Mouse (Mus musculus) testis, postnatal 10 days (tissue): ENCODE data around the gene Srgap1.

Experiments
- DNase-seq: peaks from one replicate; pipeline ENCODE4 v3.0.0; 2021; ENCODE audit warnings: low spot score

The Srgap1 gene

GRCm38 (mm10) chr10:121822674-121823073, 224.4 kb downstream of the Srgap1 start:
- DNase-seq = no peak

DNA sequence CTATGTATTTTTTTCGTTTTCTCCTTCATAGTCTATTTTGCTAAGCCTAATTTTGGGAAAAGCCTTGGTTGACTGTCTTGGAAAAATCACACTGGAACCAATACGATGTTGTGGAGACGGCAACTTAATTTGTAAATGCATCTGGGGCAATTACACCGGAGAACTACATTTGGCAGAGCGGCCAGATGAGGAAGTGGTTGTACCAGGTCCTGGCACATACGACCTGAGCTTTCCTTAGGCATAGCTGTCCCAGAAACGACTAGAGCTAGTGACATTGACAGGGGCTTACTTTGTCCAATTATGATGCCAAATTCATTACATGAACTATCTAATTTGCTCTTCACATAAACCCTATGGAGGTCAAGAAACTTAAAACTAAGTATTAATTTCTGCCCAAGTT, 226.3 kb downstream of the Srgap1 start:
- DNase-seq = no peak

GRCm38 (mm10) chr10:121817983-121818382, 229.1 kb downstream of the Srgap1 start:
- DNase-seq = no peak

DNA sequence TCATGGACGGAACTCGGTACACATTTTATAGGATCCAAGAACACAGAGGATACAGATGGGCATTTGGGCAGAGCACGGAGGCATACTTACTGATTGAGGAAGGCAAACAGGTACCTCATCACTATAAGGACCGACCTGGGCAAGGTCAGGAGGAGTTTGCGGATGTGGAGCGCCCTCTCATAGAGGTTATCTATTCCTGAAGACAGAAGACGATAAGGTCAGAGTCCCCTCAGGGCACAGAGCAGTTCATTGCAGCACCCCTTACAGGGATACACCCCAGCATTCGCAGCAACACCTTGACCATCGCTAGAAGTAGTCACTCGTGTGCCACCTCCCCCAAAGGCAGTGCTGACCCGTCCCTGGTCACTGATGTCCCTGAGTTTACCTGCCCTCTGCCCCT, 239.3 kb downstream of the Srgap1 start:
- DNase-seq = no peak

- DNase-seq = no peak
These were observed 240.3 kb downstream of the Srgap1 start for GRCm38 (mm10) chr10:121806806-121807205.

GRCm38 (mm10) chr10:121805933-121806341, 241.2 kb downstream of the Srgap1 start:
- no peak for DNase-seq

GRCm38 (mm10) chr10:121804551-121804950, 242.6 kb downstream of the Srgap1 start:
- DNase-seq = no peak

DNA sequence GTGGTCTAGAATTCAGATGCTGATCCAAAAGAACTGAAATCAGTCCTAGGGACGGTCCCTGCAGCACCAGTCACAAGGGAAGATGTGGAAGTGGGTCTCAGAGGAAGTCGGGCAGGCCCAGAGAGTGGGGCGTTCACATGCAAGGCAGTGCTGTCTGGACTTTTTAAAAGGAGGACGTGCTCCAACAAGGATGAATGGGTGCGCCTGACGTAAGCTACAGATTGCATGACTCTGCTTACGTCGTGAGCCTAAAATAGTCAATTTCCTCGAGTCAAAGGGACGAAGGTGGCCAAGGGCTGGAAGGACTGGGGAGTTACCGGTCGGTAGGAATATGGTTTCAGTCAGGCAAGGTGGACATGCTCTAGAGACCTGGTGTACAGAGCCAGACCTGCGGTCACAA, 247.1 kb downstream of the Srgap1 start:
- no peak for DNase-seq

DNA sequence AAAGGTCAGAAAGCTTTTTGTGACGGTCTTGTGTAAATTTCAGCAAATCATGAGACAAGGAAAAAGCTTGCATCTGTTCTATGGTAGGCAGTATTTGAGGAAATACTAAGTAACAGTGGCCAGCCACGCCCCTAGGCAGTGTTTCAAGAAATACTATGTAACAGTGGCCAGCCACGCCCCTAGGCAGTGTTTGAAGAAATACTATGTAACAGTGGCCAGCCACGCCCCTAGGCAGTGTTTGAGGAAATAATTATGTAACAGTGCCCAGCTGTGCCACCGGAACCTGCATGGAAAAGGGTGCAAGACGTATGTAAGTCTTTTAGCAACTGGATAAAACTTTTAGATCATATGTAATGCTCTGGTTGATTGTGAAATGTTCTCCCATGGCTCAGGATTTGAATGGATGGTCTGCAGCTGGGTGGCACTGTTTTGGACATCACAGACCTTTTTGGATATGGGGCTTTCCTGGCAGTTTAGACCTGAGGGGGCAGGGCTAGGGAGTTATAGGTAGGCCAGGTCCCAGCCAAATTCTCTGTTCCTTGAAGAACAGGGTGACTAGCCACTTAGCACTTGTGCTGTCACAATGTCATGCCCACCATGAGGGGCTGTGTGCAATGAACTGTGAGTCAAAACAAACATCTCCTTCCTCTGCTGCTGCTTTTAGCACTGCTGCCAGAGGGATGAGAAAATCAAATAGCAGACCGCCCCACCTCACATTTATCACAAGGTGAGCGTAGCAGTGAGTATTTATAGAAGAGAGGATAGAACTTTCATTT, 250.9 kb downstream of the Srgap1 start:
- no peak for DNase-seq

- no peak for DNase-seq
These were observed 252.6 kb downstream of the Srgap1 start for GRCm38 (mm10) chr10:121794486-121794885.

DNA sequence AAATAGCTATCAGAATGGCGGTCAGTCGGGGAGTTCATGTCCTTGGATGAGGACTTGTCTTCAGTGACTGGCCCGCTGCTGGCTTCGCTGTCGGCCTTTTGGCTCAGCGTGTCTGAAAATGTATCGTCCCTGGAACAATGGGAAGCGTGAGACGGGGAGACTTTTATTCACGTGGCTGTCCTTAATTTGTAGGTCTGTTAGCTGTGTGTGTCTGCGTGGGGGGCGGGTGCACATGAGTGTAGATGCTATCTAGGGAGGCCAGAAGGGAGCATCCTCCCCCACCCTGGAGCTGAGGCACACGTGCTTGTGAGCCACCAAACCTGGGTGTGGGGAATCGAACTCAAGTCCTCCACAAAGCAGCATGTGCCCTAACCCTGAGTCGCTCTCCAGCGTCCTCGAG, 254.5 kb downstream of the Srgap1 start:
- DNase-seq = peak; percentile 36

DNA sequence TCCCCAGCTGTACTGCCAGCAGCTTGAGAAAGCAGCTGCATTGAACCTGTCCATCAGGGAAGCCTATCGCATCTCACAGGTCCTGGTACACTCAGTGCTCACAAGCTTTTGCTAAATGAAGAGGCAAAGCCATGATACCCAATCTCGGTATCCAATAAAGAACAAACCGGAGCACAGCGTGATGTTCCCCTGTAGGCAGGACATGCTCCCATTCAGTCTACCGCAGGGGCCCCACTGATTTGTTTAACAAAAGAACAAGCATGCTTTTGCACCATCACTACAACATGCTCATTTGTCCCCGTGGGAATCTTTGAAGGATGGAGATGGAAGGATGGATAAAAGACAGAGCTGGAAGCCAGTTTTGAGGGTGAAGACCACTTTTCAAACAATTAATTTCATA, 257.0 kb downstream of the Srgap1 start:
- DNase-seq = no peak

- no peak for DNase-seq
These were observed 258.6 kb downstream of the Srgap1 start for GRCm38 (mm10) chr10:121788536-121788935.

DNA sequence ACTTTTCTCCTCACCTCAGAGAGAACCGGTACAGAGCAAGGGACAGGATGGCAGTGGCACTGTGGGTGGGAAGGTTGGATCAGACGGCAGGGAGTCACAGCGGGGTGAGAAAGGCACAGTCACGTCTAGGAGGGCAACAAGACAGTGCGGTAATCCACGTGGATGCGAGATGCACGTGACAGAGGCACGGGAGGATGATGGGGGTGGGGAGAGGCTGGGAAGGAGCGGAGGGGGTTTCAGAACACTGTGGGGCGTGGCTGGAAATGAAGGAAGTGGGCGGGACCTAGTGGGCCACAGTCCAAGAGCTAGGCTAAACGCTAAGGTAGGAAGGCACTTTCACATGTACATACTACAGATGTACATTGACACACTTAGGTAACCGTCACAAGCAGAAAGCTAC, 266.0 kb downstream of the Srgap1 start:
- peak; percentile 50 for DNase-seq

DNA sequence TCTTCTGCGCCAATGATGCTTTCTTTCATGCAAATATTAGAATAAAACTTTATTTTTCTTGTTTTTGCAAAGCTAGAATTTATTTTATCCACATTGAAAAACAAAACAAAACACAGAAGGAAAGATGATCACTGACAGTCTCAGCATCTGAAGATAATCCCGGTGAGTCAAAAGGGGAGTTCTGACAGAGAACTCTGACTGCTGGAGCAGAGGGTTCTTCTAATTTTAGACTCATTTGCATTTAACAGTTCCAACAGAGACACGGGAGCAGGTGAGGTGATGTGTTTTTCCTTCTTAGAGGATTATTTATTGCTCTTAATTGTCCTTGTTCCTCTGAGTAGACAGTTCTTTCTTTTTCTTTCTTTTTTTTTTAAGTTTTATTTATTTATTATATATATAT, 271.1 kb downstream of the Srgap1 start:
- no peak for DNase-seq

- DNase-seq = no peak
These were observed 273.3 kb downstream of the Srgap1 start for GRCm38 (mm10) chr10:121773813-121774212.

DNA sequence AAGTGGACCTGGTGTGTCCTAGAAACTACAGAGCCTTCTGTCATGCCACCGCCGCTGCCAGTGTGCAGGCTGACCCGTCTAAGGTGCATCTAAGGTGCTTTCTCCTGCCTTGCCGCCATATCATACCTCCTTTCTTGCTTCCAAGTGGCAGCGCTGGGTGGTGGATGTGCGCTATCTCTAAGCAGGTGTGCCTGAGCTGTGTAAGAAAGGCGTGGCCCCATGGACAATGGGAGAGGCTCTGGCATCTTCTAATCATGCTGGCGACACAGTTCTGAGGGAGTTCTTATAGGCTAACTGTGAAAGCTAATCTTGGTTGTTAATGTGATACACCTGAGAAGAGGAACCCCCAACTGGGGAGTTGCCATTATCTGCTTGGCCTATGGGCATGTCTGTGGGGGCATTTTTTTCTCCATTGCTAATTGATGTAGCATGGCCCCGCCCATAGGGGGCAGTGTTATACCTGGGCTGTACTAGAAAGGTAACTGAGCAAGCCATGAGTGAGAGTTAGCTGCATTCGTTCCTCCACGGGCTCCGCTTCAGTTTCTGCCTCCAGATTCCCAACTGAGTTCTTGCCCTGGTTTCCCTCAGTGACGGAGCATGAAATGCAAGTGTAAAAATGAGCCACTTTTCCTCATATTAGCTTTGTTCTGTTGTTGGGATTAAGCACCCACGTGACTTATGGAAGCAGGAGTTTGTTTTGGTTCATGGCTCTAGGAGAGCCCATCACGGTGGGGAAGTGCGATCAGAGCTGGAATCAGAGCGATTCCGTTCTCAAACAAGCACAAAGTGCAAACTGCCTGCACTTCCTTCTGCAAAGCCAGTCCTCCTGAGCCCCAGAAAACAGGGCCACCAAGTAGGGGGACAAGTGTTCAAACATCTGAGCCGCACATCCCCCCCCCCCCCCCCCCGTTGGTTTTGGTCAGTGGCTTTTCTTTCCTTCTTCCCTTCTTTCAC, 276.2 kb downstream of the Srgap1 start:
- DNase-seq = no peak

GRCm38 (mm10) chr10:121769711-121770110, 277.4 kb downstream of the Srgap1 start:
- no peak for DNase-seq

DNA sequence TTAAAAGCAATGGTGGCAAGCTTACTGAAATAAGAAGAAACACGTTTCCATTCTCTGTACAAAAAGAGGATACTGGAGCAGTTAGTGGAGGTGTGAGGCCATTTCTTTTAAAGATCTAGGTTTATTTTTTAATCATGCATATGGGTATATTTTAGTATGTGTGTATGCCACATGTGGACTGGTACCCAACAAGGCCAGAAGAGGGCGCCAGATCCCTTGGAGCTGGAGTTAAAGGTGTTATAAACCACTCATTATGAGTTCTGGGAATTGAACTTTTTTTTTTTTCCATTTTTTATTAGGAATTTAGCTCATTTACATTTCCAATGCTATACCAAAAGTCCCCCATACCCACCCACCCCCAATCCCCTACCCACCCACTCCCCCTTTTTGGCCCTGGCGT, 279.8 kb downstream of the Srgap1 start:
- peak; percentile 60 for DNase-seq

DNA sequence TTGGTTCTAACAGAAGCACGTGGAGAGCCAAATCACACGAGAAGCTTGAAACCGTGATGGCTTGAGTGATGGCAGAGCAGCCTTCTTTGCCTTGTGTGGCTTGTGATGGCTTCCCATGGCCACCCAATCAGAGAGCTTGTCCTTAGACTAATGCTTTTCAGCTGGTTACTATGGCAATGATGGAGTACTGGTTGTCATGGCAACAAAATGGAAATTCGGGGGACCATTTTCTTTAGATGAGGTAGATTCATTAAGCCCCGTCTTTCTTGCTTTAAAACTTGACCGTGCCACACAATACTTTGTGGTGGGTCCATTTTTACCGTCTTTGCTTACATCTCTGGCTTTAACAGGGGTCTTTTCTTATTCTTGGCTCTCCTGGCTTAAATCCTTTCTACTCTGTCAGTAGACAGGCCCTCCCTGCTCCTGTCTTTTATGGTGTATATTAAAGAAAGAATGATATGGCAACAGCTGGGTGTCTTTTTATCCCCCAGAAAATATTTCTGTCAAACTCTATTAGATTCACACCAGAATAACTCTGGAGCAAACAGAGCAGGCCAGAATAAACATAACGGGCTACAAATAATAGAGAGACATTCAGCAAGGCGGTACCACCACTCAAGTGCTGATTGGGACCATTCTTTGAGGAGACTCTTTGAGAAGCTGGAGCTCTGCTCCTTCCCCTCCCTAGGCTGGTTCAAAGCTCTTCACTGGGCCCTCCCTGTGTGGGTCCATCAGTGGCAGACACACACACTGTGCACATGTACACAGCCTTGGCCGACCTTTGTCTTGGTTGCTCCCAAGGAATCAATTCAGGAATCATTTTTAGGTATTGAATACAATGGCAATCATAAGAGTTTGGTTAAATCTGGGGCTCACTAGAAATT, 281.7 kb downstream of the Srgap1 start:
- no peak for DNase-seq

DNA sequence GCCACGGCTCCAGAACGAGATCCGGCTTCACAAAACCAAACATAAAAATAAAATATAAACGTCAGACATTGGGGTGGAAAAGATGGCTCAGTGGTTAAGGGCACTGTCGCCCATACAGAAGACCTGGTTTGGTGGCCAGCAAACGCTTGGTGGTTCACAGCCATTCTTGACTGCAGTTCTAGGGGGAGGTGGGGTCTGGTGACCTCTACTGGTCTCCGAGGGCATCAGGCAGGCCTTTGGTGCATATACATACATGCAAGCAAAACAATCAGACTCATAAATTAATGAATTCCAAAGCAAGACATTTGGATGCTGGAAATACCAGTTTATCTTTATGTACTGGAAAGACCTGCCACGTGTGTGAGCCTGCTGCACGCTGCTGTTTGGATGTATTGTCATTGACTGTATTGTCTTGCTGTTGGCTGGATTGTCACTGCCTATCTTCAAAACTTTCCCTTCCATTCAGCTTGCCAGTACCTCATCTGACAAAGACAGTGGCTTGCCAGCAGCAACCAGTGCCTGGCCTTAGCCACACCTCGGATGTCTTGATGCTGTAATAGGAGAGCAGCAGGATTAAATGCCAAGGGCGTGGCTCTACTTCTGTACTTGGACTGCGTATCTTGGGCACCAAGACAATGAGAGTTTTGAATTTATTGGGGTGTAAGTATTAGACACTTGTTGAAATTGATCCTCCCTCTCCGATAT, 282.5 kb downstream of the Srgap1 start:
- no peak for DNase-seq
